Mouse (Mus musculus): ENCODE results near the gene Gm49450. TPM values are rescaled to one million over a fixed set of nuclear protein-coding genes. Genes with fewer than 3 reads are reported as not detected.
"Not testable (repeated sequence)": the region's sequence is repeated elsewhere in the genome, so short reads cannot be mapped to it uniquely, and the experiment has no call there.

The Gm49450 gene
- polyA plus RNA-seq, 1 experiment from 2014 or later = not detected

DNA sequence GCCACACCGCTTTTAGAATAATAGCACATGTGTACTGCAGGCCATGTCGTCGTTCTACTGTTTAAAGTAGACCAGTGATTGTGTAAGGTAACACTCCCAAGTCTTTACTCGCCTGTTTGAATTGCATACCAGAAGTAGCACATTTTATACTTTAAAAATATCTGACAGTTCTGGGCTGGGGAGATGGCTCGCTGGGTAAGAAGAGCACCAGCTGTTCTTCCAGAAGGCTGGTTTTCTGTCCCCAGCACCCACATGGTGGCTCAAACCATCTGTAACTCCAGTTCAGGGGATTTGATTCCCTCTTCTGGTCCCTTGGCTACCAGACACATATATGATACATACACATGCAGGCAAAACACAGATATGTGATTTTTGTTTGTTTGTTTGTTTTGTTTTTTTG lies 4.1 kb upstream of the Gm49450 start:
- no peaks in the 10 kb centered on the region for H3K36me3 ChIP-seq
- no peak overlapping the region for H3K4me3 ChIP-seq
- peaks cover 23% of the 10 kb centered on the region for H3K4me1 ChIP-seq
- DNase-seq (ENCODE audit: low spot score) = no peak
- WGBS = 90% methylated on average over 5 of the region's 5 CpGs
- no peaks in the 10 kb centered on the region for H3K9me3 ChIP-seq (replicated peaks)
- H3K27ac ChIP-seq = no peak overlapping the region
- no peaks in the 10 kb centered on the region for H3K27me3 ChIP-seq (ENCODE audit: low read depth, poor library complexity, severe bottlenecking)

DNA sequence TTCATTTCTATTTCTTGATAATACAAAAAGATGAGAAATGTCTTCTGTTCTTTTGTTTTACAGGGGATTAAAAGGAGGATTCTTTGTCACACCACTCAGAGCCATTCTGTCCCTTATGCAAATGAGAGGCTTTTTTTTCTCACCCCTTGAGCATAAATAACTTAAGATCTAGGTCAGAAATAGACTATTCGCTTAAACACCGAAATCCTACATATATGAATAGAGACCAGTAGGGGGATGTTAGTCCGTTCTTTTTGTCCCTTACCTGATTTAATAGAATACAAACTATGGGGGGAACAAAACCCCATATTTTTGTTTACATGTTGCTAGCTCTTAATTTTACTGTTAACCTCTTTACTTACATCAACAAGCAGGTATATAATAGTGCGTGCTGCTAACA lies 2.6 kb upstream of the Gm49450 start:
- H3K27ac ChIP-seq = no peak overlapping the region
- 94% methylated on average over 4 of the region's 4 CpGs for WGBS

DNA sequence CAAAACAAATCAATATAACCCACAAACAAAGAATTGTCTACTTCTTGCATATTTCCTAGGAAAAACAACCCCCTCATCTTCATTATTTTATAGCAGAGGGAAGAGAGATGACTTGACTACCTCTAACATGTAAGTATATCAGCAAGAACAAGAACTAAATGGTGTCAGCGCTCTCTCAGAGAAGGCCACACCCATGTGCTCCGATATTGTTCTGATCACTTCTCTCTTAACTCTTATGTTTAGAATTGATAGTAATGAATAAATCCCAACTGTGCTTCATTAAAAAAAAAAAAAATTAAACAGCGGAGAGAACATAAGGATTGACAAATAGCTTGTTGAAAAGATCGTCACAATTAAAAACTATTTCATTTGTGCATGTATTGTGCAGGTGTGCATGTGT lies 2.0 kb upstream of the Gm49450 start:
- peaks cover 30% of the 10 kb centered on the region for H3K4me1 ChIP-seq
- H3K4me3 ChIP-seq = peak overlapping the region; percentile 36
- no peaks in the 10 kb centered on the region for H3K27me3 ChIP-seq (ENCODE audit: low read depth, poor library complexity, severe bottlenecking)
- 81% methylated on average over 4 of the region's 4 CpGs for WGBS
- peaks cover 13% of the 10 kb centered on the region for H3K36me3 ChIP-seq
- peak overlapping the region; percentile 96 for H3K27ac ChIP-seq
- no peaks in the 10 kb centered on the region for H3K9me3 ChIP-seq (replicated peaks)
- no peak for DNase-seq (ENCODE audit: low spot score)

More for the DNA sequence above, 2.6 kb upstream of the Gm49450 start:
- no peaks in the 10 kb centered on the region for H3K9me3 ChIP-seq (replicated peaks)
- no peaks in the 10 kb centered on the region for H3K27me3 ChIP-seq (ENCODE audit: low read depth, poor library complexity, severe bottlenecking)
- peaks cover 8% of the 10 kb centered on the region for H3K36me3 ChIP-seq
- no peak overlapping the region for H3K4me3 ChIP-seq
- peaks cover 30% of the 10 kb centered on the region for H3K4me1 ChIP-seq
- DNase-seq (ENCODE audit: low spot score) = no peak

DNA sequence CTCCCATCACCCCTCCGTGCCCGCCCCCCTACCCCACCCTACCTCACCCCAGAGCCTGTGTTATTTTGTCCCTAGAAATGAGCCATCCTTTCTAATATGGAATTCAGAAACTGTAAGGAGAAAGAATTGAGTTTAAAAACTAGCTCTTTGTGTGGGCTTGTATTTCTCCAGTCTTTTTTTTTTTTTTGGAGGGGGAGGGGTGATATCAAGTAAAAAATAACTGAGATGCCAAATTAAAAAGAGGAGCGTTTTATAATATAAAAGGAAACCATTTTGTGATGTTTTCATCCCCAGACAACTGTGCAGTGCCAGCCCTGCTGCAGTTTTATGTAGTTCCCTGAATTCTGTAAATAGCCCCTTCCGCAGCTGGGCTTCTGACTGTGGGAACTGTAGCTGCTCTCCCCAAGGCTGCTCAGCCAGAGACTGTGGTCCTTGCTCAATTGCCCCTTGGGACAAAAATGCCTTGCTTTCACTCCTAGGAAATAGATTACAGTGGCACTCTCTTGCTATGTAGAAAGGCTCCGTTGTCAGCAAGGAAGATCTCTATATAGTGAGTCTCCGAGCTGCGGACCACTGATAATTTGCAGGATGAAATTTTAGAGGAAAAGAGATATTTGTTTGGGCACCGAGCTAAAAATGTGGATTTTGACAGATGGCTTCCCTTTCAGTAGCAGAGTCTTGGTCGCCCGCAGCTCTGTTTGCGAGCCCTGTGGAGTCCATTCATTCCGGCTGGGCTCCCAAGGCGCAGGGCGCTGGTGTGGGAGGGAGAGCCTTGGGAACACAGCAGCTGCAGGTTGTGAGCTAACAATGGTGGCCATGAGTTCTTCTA lies 1.3 kb upstream of the Gm49450 start:
- H3K9me3 ChIP-seq (replicated peaks) = no peaks in the 10 kb centered on the region
- peaks cover 15% of the 10 kb centered on the region for H3K36me3 ChIP-seq
- no peaks in the 10 kb centered on the region for H3K27me3 ChIP-seq (ENCODE audit: low read depth, poor library complexity, severe bottlenecking)
- no peak for DNase-seq (ENCODE audit: low spot score)
- peaks cover 30% of the 10 kb centered on the region for H3K4me1 ChIP-seq
- peak overlapping the region; percentile 79 for H3K4me3 ChIP-seq
- H3K27ac ChIP-seq = peak overlapping the region; percentile 96
- 26% methylated on average over 14 of the region's 14 CpGs for WGBS

DNA sequence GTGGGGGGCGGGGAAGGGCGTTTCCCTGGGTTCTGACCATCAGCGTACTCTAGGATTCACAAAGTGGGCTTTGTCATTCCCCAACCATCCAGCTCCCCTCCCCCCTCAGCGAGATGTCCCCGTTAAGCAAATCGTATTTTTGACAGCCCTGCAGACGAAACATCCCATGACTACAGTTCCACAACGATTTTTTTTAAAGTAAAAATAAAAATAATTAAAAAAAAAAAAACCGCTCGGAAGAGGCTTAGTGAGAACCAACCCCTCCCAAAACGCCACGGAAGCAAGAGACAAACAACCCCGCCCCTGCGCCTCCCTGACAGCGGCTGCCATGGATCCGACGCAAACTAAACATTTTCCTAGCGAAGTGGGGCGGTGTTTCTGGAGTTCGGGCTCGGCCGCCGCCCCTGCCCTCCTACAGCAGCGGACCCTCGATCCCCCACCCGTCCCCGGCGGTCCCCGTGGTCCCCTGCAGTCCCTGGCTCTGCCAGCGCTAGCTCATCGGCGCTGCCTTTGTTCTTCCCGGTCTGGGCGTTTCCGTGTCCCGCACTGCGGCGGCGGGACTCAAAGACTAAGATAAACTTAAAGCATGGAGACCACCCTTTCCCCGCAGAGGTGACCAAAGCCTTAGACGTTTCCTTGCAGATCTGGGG lies 475 bp downstream of the Gm49450 start:
- Histone ChIP-seq H3K36me3 (peaks cover 20% of the 10 kb centered on the region), H3K27ac (peak overlapping the region; percentile 96), H3K4me3 (peak overlapping the region; percentile 79), H3K4me1 (peaks cover 30% of the 10 kb centered on the region), H3K27me3 (ENCODE audit: low read depth, poor library complexity, severe bottlenecking) (no peaks in the 10 kb centered on the region), H3K9me3 (replicated peaks) (no peaks in the 10 kb centered on the region)
- under 1% methylated on average over 41 of the region's 41 CpGs for WGBS
- peak; percentile 89 for DNase-seq (ENCODE audit: low spot score)

DNA sequence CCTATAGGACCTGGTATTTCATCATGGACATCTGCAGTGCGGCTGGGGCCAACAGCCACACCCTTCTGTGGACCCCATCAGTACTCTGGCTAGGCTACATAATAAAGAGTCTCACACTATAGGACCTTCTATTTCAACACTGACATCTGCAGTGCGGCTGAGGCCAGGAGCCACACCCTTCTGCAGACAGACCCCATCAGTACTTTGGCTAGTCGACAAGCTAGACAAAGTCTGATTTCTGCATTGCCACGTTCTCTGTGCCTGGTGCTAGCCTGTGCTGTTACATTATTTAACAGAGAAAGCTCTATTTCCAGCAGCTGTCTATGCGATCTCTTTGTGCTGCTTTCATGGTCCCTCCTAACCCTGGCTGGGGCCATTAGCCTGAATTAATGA lies 1.3 kb downstream of the Gm49450 start:
- Histone ChIP-seq H3K4me3 (peak overlapping the region; percentile 79), H3K27ac (peak overlapping the region; percentile 96), H3K9me3 (replicated peaks) (no peaks in the 10 kb centered on the region), H3K4me1 (peaks cover 30% of the 10 kb centered on the region), H3K27me3 (ENCODE audit: low read depth, poor library complexity, severe bottlenecking) (no peaks in the 10 kb centered on the region), H3K36me3 (peaks cover 20% of the 10 kb centered on the region)
- no peak for DNase-seq (ENCODE audit: low spot score)
- 66% methylated on average over 5 of the region's 5 CpGs for WGBS

DNA sequence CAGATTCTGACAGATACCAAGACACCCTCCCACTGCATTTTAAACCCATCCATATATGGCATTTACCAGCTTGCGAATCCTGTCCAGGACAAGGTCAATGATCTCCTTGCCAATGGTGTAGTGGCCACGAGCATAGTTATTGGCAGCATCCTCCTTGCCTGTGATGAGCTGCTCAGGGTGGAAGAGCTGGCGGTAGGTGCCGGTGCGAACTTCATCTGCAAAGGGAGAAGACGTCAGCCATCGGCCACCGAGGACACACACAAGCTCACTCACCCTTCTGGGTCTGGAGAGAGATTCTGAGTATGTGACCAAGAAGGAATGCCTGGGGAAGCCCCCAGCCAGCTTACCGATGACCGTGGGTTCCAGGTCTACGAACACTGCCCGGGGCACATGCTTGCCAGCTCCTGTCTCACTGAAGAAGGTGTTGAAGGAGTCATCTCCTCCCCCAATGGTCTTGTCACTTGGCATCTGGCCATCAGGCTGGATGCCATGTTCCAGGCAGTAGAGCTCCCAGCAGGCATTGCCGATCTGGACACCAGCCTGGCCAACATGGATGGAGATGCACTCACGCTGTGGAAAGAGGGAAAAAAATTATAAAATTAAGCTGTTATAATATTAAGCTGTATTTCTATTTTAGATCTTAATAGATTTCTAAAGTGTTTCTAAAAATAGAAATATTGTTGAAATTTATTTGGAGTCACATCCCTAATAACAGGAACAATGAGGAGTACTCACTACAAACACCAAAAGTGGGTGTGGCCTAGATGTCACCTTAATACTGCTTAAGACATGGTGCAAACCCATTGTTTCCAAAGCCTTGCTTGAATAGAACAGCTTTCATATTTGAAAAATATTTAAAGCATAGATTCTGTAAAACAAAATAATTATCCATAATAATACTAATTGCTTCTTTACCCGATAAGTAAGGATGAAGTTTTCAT lies 2.0 kb downstream of the Gm49450 start:
- H3K27me3 ChIP-seq (ENCODE audit: low read depth, poor library complexity, severe bottlenecking); H3K9me3 ChIP-seq (replicated peaks); DNase-seq (ENCODE audit: low spot score): not testable (repeated sequence)
- Histone ChIP-seq H3K4me3 (peak overlapping the region; percentile 79), H3K36me3 (peaks cover 20% of the 10 kb centered on the region), H3K27ac (peak overlapping the region; percentile 96; the same call in 1 of the 2 replicates), H3K4me1 (peaks cover 30% of the 10 kb centered on the region)
- WGBS = 95% methylated on average over 11 of the region's 15 CpGs

DNA sequence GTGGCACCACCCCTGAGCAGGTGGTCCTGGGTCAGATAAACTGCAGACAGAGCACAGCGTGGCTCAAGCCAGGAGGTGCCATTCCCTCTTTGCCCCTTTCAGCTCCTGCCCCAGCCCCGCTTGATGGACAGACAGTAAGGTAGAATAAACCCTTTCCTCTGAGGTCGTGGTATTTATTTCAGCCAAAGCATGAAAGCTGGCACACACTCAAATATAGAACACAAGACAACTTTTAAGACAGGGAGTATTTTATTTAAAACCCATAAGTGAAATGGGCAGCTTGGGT lies 3.8 kb downstream of the Gm49450 start:
- WGBS = 75% methylated on average over 3 of the region's 3 CpGs
- Histone ChIP-seq H3K36me3 (peaks cover 20% of the 10 kb centered on the region), H3K4me3 (no peak overlapping the region), H3K27ac (no peak overlapping the region), H3K9me3 (replicated peaks) (no peaks in the 10 kb centered on the region), H3K27me3 (ENCODE audit: low read depth, poor library complexity, severe bottlenecking) (no peaks in the 10 kb centered on the region), H3K4me1 (peaks cover 23% of the 10 kb centered on the region)
- no peak for DNase-seq (ENCODE audit: low spot score)

DNA sequence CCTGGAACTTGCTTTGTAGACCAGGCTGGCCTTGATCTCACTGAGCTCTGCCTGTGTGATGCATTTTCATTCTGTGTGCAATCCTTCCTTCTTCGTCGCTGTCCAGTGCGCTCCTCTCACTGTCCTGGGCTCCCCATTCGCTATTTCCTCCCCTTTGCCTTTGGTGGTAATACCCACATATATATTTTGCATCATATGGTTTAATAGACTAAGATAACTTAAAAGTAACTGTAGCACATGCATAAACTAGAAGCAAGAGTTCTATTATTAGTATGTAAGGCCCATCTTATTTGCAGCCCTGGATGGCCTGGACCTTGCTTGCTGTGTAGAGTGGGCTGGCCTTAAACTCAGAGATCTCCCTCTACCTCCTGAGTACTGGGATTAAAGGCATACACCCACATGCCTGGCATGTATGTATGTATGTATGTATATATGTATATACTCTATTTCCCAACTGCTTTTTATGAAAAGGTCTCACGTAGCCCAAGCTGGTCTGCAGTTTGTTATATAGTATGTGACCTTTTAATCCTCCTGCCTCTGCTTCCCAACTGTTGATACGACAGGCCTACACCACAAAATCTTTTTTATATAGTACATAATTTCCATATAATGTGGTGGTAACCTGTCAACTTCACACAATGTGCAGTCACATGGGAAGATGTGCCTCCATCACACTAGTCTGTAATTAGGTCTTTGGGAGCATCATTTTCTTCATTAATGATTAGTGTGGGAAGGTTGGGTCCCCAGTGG lies 4.3 kb downstream of the Gm49450 start:
- Histone ChIP-seq H3K27ac (no peak overlapping the region), H3K9me3 (replicated peaks) (no peaks in the 10 kb centered on the region), H3K4me3 (no peak overlapping the region), H3K4me1 (peaks cover 18% of the 10 kb centered on the region), H3K27me3 (ENCODE audit: low read depth, poor library complexity, severe bottlenecking) (no peaks in the 10 kb centered on the region), H3K36me3 (peaks cover 20% of the 10 kb centered on the region)
- DNase-seq (ENCODE audit: low spot score) = no peak
- WGBS = 79% methylated on average over 6 of the region's 6 CpGs

DNA sequence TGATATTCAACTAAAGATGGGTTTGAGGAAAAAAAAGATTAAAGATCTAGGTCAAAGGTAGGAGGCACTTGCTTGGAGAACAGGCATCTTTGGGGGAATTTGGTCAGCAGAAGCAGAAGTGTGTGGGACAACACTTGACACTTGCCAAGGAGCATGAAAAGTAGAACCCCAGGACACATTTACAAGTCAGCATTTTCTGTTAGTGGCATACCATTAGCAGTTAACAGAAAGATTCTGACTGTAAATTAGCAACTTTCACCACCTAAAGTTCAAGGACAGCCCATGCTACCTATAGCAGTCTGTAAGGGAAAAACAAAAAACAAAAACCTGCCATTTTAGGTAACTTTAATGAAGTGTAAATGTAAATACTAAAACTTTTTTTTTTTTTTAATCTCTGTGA lies 5.0 kb downstream of the Gm49450 start:
- H3K27me3 ChIP-seq (ENCODE audit: low read depth, poor library complexity, severe bottlenecking) = no peaks in the 10 kb centered on the region
- peaks cover 12% of the 10 kb centered on the region for H3K4me1 ChIP-seq
- peaks cover 20% of the 10 kb centered on the region for H3K36me3 ChIP-seq
- H3K9me3 ChIP-seq (replicated peaks) = no peaks in the 10 kb centered on the region
- H3K4me3 ChIP-seq = no peak overlapping the region
- DNase-seq (ENCODE audit: low spot score) = no peak
- no peak overlapping the region for H3K27ac ChIP-seq

DNA sequence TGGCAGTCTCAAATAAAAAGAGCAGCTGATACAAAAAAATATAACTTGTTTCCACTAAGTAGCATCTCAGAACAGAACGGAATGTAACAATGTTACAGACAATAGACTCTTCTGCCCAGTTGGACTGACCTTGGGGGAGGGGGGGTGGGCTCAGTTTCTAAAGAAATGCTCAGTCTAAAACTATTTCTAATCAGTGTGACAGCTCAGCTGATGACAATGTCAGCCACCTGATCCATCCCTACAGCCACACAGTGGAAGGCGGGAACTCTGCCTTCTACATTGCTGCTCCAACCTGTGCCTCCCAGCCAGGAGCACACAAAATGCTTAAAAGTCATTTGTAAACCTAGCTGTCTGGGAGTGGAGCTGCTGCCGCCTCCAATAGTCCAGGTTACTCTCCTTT lies 5.5 kb downstream of the Gm49450 start:
- Histone ChIP-seq H3K36me3 (peaks cover 20% of the 10 kb centered on the region), H3K27ac (no peak overlapping the region), H3K9me3 (replicated peaks) (no peaks in the 10 kb centered on the region), H3K4me1 (peaks cover 8% of the 10 kb centered on the region), H3K27me3 (ENCODE audit: low read depth, poor library complexity, severe bottlenecking) (no peaks in the 10 kb centered on the region), H3K4me3 (no peak overlapping the region)
- 63% methylated on average over 3 of the region's 3 CpGs for WGBS
- DNase-seq (ENCODE audit: low spot score) = no peak

DNA sequence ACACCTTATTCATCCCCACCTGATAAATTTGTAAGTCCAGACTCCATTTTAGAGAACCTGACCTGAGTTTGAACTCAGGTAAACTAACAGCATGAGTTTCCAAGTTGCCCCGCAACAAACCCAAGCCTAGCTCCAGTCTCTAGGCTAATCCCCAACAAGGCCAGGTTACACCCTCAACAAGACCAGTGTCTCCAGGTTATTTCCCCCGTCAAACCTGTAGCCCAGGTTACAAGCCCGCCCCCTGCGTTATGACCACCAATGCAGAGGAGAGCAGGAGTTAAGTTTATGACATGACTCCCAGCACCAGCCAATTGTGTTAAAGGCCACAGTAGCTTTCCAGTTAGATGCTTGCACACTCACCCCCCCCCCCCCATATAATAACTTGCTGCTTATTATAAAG lies 10.2 kb downstream of the Gm49450 start:
- Histone ChIP-seq H3K27me3 (ENCODE audit: low read depth, poor library complexity, severe bottlenecking) (no peaks in the 10 kb centered on the region), H3K9me3 (replicated peaks) (no peaks in the 10 kb centered on the region), H3K4me1 (no peaks in the 10 kb centered on the region), H3K36me3 (no peaks in the 10 kb centered on the region), H3K4me3 (no peak overlapping the region), H3K27ac (no peak overlapping the region)
- DNase-seq (ENCODE audit: low spot score) = no peak
- WGBS = 69% methylated on average over 4 of the region's 4 CpGs

All from limb, embryonic 10.5 days (tissue).